Mouse (Mus musculus) Patski (cell line): ENCODE results near the gene Il9. TPM values are rescaled to one million over a fixed set of nuclear protein-coding genes. Genes with fewer than 3 reads are reported as not detected.
A peak's percentile ranks its signal among the peaks of the same experiment; 100 is the strongest.

Source experiments
- ATAC-seq: fragments of 100-300 bp; one replicate; pipeline ENCODE4 v1.8.0; 2021
- CTCF ChIA-PET: fragments of 350-600 bp; sonication (Branson Sonifier 250); formaldehyde crosslinking; loops from one replicate; lab custom pipeline; 2022; ENCODE audit warnings: inconsistent platforms; lab: Charles Lee
- POLR2A ChIA-PET: fragments of 350-600 bp; sonication (Branson Sonifier 250); formaldehyde crosslinking; loops from one replicate; lab custom pipeline; 2022; ENCODE audit warnings: antibody characterized with exemption, inconsistent platforms; lab: Charles Lee
- DNase-seq: peaks from one replicate; pipeline ENCODE4 v3.0.0-alpha.2; 2011; ENCODE audit warnings: low read depth, low spot score
- H3K27me3 ChIP-seq: fragments of 371-371 bp; one replicate; pipeline ENCODE4 v1.5.1; 2021
- CTCF ChIP-seq: fragments of 100-300 bp; IDR thresholded peaks from one replicate; pipeline ENCODE4 v1.5.1; 2021
- in situ Hi-C: fragments of 300-500 bp; cut with MboI; formaldehyde crosslinking; loops from 3 replicates; pipeline ENCODE4 v1.11.1; 2018; ENCODE audit warnings: low pct_unique_long_range_greater_than_20kb, mixed read lengths
- polyA plus RNA-seq: library from polyadenylated mRNA; unstranded; gene quantifications from one replicate; pipeline ENCODE4 v1.2.3, GENCODE M21; 2021

The Il9 gene
- polyA plus RNA-seq, result not detected

DNA sequence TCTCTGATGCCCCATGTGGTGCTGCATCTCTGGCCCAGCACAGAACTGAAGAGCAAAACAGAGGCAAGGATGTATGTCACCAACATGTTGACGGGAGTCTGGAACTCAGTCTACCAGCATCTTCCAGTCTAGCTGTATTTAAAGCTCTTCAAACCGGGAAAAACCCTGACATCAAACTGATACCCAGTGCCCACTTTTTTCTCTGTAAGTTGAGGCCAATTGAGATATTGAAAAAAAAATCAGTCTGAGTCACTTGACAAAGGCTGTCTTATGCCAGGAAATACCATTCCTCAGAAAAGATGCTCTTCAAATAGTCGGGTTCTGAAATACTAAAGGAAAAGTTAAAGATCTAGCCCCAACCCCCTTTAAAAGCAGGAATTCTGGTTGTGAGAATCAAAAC is at the start of gene Il9:
Il9 (minus strand) TSS at position 101 of the 400 bp plus-strand sequence.
- no peak for TF ChIP-seq CTCF
- in situ Hi-C loops, result no loop called here
- ChIA-PET POLR2A (no interaction called here), CTCF (no interaction called here)
- ATAC-seq (no peak), DNase-seq (no peak)
- H3K27me3 ChIP-seq, result peaks cover 3% of the 10 kb centered on the region

DNA sequence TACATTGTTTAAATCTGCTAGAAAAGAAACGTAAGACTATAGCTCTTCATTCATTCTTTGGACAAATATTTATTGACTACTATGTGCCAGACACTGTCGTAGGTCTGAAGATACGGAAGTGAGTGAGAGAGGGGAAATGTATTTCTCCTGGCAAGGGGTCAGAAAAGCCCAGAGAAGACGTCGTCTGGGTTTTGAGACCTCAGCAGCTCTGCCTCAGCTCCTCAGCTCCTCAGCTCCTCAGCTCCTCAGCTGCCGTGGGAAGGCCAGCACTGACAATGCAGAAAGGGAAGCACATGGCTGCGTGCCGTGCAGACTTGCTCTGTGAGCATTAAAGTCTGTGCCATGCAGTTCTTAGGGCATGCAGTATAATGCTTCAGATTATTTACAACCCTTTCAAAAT is 47.6 kb upstream of the Il9 start:
- no peak for ATAC-seq
- ChIA-PET CTCF (interaction anchor here (0.9 to 2.1 kb wide), 2 partner anchors 9 to 10 kb away, joined by 4 to 5 read pairs; no protein-coding TSS in a partner anchor), POLR2A (no interaction called here)
- DNase-seq, result no peak
- no peaks in the 10 kb centered on the region for H3K27me3 ChIP-seq
- no peak for TF ChIP-seq CTCF
- in situ Hi-C loops, result no loop called here

DNA sequence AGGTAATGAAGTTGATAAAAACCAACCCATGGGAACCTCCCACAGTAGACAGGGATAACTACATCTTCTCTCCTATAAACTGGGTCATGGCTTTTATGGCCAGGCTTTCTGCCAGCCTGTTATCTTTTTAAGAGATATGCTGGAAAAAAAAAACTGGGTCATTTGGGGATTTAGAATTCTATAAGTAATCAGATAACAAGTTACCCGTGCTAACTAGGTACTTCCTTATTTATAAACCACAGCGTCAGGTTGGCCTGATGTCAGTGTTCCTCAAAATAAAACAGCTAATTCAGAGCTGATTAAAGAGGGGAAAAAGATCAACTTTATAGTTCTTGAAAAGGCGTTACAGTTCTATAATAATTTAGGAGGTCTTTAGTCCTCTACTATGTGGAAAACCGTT is 47.0 kb upstream of the Il9 start:
- ChIA-PET CTCF (no interaction called here), POLR2A (no interaction called here)
- no peaks in the 10 kb centered on the region for H3K27me3 ChIP-seq
- TF ChIP-seq CTCF, result no peak
- DNase-seq (no peak), ATAC-seq (no peak)
- in situ Hi-C loops, result no loop called here

DNA sequence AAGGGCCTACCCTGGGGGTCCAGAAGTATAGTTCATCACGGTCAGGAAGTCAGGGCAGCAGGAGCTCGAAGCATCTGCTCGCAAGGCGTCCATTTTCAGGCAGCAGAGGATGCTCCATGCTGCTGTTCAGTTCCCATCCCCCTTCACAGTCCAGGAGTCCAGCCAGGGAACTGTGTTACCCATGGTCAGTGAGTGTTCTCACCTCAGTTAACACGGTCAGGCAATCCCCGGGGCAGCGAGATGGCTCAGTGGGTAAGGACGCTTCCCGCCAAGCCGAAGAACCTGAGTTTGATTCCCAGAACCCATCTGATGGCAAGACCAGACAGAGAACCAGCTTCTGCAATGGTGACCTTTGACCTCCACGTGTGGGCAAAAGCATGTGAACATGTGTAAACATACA is 46.2 kb upstream of the Il9 start:
- ATAC-seq, result no peak
- in situ Hi-C loops, result no loop called here
- DNase-seq, result no peak
- POLR2A ChIA-PET, result no interaction called here
- no peaks in the 10 kb centered on the region for H3K27me3 ChIP-seq
- TF ChIP-seq CTCF, result no peak
- CTCF ChIA-PET, result no interaction called here

DNA sequence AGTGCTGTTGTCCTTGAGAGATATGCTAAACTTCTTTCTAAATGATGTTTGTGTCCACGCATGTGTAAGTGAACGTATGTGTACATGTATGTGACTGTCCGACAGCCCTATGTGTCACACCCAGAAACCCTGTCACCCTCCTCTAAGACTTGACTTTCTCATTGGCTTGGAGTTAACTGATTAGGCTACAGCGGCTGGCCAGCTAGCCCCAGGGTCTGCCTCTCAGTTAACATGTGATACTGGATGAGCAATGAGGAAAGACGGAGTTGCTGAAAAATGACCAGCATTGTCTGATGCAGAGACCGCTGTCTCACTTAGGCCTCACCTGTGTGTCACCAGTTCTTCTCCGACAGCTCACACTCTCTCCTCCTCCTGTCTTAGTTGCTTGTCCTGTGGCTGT is 45.8 kb upstream of the Il9 start:
- in situ Hi-C loops, result no loop called here
- H3K27me3 ChIP-seq, result no peaks in the 10 kb centered on the region
- DNase-seq (no peak), ATAC-seq (no peak)
- ChIA-PET POLR2A (no interaction called here), CTCF (interaction anchor here (1.3 kb wide), 1 partner anchor 29 kb away, joined by 4 read pairs; no protein-coding TSS in a partner anchor)
- TF ChIP-seq CTCF, result no peak

DNA sequence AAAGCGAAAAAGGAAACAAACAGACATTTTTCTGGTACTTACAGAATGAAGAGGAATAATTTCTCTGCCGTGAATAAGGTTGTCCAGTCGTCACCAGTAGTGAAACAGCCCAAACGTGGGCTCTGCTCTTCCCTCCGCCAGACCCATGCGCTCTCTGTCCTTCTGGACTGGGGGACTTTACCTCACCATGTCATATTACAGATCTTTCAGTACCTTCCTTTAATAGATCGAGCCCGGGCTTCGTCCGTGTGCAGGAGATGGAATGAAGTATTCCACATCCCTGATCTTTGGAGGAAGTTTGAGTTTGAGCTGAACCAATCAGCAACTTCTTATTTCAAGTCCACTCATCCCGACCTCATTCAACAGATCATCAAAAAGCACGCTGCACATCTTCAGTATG is 44.8 kb upstream of the Il9 start:
- in situ Hi-C loops, result no loop called here
- DNase-seq (no peak), ATAC-seq (no peak)
- POLR2A ChIA-PET, result no interaction called here
- TF ChIP-seq CTCF, result no peak
- H3K27me3 ChIP-seq, result no peaks in the 10 kb centered on the region
- CTCF ChIA-PET, result interaction anchor here (1.0 to 1.3 kb wide), 2 partner anchors 12 to 30 kb away, joined by 4 read pairs; no protein-coding TSS in a partner anchor

DNA sequence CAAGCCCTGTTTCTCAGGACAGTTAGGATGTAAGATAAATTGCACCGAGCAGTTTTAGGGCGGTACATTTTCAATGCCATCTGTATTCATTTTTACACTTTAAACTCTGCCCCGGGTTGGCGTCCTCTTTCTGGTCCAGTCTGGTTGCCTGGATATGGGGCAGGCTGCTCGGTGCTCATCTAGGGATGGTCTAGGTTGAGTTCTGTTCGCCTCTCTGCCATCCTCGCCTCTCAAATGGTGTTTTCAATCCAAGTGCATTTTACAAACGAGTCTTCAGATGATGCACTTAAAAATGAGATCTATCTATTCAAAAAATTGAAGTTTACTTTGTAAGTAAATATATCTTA is 40.7 kb upstream of the Il9 start:
- no peaks in the 10 kb centered on the region for H3K27me3 ChIP-seq
- ChIA-PET CTCF (interaction anchor here (0.8 kb wide), 1 partner anchor 13 kb away, joined by 4 read pairs; no protein-coding TSS in a partner anchor), POLR2A (no interaction called here)
- DNase-seq (no peak), ATAC-seq (peak; percentile 29)
- in situ Hi-C loops, result no loop called here
- no peak for TF ChIP-seq CTCF

DNA sequence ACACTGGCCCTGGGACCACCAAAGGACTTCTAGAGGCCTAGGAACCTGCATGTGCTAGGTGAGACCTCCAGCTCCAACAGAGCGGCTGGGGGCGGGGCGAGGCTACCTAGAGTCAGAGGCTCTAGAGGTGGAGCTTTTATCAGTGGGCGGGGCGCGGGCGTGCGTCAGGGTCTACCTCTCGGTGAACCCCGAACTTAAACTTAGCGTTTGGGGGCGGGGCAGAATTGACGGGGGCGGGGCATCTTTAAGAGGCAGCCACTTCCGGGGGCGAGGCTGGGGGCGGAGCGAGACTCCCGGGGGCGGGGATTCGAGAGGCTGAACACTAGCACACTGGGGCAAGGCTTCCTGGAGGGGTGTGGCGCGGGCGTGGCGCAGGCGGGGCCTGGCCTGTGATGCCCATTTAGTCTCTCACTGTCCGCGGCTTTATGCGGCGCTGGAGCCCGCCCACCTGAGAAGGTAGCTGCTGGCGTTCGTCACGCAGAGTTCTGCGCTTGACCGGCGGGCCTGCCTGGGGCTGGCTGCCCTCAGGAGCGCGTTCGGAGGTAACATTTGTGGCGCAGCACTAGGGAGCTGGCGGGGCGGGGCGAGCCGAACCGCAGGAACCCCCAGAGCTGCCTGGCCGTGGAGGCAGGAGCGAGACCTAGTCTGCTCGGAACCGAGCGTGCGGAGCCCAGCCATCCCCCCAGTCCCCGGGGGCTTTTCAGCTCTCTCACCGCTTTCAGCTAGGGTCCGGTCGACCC is 40.2 kb upstream of the Il9 start, which contains the start of gene Fbxl21:
Fbxl21 (plus strand) TSS at position 392 of the 740 bp plus-strand sequence.
- in situ Hi-C loops, result no loop called here
- ATAC-seq, result peak; percentile 98
- POLR2A ChIA-PET, result no interaction called here

DNA sequence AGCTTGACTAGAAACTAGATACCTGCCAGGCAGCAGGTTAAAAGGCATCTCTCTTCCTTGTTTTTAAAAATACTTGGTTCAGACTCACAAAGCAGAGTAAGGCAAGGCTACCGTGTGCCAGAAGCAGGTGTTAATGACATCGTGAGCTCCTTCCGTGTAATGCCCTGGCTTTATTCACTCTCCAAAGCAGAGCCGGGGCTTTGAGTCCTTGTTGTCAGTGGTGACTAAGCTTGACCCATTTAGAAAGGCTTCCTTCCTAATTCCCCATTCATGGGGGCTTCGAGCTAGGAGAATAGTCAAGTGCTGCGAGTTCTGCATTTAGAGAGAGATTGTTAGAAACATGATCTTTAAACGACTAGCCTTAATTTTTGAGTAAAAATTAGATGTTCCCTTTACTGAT is 34.8 kb upstream of the Il9 start:
- ATAC-seq, result no peak
- ChIA-PET POLR2A (no interaction called here), CTCF (no interaction called here)
- H3K27me3 ChIP-seq, result no peaks in the 10 kb centered on the region
- TF ChIP-seq CTCF, result no peak
- DNase-seq, result no peak
- in situ Hi-C loops, result no loop called here

More for the DNA sequence above, 40.2 kb upstream of the Il9 start, which contains the start of gene Fbxl21:
- no peaks in the 10 kb centered on the region for H3K27me3 ChIP-seq
- CTCF ChIA-PET, result interaction anchor here (0.8 to 1.0 kb wide), 2 partner anchors 12 to 32 kb away, joined by 3 to 4 read pairs; no protein-coding TSS in a partner anchor
- TF ChIP-seq CTCF, result no peak
- DNase-seq, result peak; percentile 19

DNA sequence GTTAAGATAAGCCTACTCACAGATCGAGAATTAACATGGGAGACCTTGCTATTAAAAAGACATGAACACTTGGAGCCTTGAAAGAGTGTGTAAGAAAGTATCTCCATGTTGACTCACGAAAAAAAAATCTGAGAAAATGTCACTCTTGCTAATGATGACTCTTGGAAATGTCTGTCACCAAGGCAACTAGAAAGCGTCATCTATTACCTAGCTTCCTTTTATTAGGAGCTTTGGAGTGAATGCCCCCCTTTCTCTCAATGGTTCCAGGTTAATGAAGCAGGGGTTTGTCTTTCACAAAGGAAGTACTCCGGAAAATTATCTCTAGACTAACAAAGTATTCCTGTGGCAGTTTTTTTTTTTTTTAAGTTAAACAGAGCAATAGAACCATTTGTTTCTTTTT is 34.3 kb upstream of the Il9 start:
- no peaks in the 10 kb centered on the region for H3K27me3 ChIP-seq
- CTCF ChIA-PET, result no interaction called here
- in situ Hi-C loops, result no loop called here
- POLR2A ChIA-PET, result no interaction called here
- no peak for DNase-seq
- no peak for TF ChIP-seq CTCF
- ATAC-seq, result no peak

DNA sequence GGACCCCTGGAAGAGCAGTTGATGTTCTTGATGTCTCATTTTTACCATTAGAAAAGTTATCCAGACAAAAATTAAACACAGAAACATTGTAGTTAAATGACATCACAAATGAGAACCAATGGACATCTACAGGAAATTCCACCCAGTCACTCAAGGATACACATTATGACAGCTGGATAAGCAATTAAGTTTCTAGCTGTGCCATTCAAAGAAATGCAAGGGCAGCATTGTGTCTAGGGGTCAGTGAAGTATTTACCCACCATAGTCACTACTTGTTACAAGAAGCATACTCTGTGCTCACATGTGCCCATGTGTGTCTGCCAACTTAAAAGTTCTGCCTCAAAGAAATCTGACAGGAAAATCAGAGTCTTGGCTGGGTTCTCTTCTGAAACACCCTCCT is 31.5 kb upstream of the Il9 start:
- DNase-seq, result no peak
- in situ Hi-C loops, result no loop called here
- no peak for TF ChIP-seq CTCF
- CTCF ChIA-PET, result no interaction called here
- ATAC-seq, result no peak
- POLR2A ChIA-PET, result no interaction called here
- H3K27me3 ChIP-seq, result no peaks in the 10 kb centered on the region
